Mouse (Mus musculus) spleen, adult 2 months (tissue): ENCODE measurements around the gene Gm12569.

Source experiments
- CTCF ChIP-seq: fragments of 200-500 bp; IDR thresholded peaks from 2 replicates; pipeline ENCODE4 v1.5.1; 2011; ENCODE audit warnings: mild to moderate bottlenecking, inconsistent platforms; ENCODE audit not compliant: insufficient read depth, insufficient read length, insufficient replicate concordance; ENCODE audit errors: extremely low read depth
- POLR2A ChIP-seq: fragments of 200-500 bp; IDR thresholded peaks from 2 replicates; pipeline ENCODE4 v1.6.1; 2011; ENCODE audit warnings: low read depth, low read length, inconsistent platforms

DNA sequence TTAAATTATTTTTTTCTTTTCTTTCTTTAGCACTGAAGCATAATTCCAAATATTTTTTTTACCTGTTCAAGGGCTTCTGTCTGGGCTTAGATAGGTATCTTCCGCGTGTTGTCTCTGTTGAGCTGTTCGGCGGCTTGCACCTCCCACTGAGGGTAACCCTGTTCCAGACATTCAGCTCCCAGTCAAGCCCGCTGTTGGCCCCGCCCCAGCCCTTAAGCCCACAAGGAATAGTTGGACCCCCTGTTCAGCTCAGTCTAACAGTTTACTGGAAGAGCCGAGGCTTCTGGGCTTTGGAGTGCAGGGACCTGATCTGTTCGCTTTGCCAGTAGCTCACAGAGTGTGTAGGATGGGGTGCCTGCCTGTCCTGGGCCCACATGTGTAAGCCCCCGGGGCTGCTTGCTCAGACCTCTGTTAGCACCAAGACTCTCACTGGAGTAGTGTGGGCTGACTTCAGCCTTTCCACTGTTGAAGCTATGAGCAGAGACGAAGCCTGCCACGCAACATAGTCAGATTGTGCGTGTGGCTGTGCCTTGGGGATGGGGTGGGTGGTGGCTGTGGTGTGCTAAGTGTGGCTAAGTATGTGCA, 785 bp upstream of the Gm12569 start:
- TF ChIP-seq CTCF, result no peak
- no peak for TF ChIP-seq POLR2A
